Mouse (Mus musculus): ENCODE measurements around the gene Kcnq2. TPM values are rescaled to one million over a fixed set of nuclear protein-coding genes. Genes with fewer than 3 reads are reported as not detected.

The Kcnq2 gene
- total RNA-seq, 2 experiments from 2014 or later, result 275 to 280 TPM

DNA sequence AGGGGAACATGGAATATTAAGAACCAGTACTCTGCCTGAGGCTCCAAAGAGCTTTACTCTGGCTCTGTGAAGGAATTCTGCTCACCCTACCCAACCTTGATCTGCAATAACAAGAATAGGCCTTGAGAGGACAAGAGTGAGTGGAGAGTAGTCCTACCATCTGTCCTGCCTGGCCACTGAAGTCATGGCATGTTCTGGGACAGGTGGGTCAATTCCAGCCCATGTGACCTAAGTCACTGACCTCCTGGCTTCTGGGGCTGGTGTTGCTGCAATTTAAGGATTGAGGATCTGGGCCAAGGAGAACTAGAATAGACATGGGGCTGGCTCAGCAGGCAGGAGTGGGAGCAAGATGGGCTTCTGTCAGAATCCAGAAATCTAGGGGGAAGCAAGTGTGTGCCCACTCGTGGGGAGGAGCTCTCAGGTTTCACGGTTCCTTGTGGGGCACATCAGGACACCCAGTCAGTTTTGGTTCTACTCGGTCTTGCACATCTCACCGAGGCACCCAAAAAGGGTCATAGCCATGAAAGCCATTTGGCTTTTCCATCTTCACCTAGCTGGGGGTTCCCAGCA is 12.0 kb upstream of the Kcnq2 start:
- peak overlapping the region; percentile 61; the same call in 1 of the 2 replicates for H3K27ac ChIP-seq
- H3K4me3 ChIP-seq, result no peak overlapping the region
- no peak for DNase-seq (ENCODE audit: extremely low spot score in 1 of 2, low spot score in 2 of 2)
- intact Hi-C loops (cut with DNase I), result no loop called here
- no peak for TF ChIP-seq CTCF (IDR thresholded peaks at IDR 0.05)

DNA sequence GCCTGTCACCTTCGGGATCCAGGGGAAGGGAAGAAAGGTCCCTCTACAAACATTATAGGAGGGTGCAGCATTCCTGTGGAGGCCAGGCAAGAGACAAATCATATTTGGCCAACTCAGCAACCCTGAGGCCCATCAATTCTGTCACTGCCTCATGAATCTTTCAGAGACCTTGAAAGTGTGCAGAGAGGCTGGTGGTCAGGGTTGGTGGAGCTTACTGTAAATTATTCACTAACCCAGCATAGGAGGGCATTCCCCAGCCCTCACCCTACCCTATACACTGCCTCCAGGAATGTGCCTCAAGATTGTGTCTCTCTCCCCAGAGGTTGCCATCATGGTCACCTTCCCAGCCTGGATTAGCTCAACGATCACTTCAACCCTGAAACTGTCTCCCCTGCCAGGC is 9.6 kb upstream of the Kcnq2 start:
- no peak overlapping the region for H3K4me3 ChIP-seq
- intact Hi-C loops (cut with DNase I), result no loop called here
- peak overlapping the region; percentile 95 for H3K27ac ChIP-seq
- no peak for TF ChIP-seq CTCF (IDR thresholded peaks at IDR 0.05)
- no peak for DNase-seq (ENCODE audit: extremely low spot score in 1 of 2, low spot score in 2 of 2)

DNA sequence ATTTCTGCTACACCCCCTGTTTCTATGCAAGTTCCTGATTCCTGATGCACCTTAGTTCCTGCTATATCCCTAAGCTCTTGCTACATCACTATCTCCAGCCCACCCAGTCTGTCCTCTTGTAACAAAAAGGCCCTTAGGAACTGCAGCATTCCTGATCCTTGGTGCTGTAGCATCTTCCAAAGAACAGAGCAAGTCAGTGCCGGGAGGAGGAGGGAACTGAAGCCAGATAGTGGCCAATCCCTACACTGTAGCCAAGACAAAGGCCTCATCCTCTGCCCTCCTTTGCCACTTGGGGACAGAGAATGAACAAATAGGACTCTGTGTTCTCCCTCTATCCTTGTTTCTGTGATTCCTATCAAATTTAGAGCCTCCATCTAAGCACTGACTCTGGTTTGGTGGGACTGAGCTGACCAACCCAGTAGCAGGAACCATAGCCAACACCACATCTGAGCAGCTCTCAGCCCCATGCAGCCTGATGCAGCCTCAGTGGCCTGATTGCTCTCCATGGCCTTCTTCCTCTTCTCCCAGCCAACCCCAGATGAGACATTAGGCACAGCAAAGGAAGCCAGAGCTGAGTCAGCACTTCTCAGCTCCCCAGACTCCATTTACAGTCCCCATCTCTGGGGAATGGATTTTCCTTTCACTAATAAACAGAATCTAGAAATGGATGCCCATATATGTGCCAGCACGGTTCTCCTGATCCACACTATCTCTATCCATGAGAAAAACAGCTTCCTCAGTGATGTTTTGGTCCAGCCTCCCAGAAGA is 8.6 kb upstream of the Kcnq2 start:
- intact Hi-C loops (cut with DNase I), result loop anchor here (2.0 kb wide), 1 partner anchor 23 kb away; no protein-coding TSS in a partner anchor
- no peak for DNase-seq (ENCODE audit: extremely low spot score in 1 of 2, low spot score in 2 of 2)
- H3K27ac ChIP-seq, result peak overlapping the region; percentile 95

DNA sequence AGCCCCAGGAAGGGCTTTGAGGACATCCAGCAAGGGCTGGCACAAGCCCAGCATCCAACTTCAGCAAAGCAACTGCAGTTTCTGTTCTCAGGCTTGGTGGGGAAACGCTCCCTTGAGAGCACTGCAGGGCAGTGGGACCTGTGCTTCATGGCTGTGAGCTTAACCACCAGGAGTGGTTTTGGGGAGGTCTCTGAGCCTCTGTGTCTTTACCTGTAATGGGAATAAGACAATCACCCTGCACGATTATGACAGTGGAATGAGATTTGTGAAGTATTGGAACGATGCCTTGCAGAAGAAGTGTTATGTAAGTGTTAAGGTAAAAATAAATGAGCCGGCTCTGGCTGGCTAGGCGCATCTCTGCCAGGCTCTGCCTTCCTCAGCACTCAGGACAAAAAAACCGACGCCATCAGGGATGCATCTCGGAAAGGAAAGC is 7.6 kb upstream of the Kcnq2 start:
- H3K4me3 ChIP-seq, result no peak overlapping the region
- peak overlapping the region; percentile 95 for H3K27ac ChIP-seq
- no peak for TF ChIP-seq CTCF (IDR thresholded peaks at IDR 0.05)
- intact Hi-C loops (cut with DNase I), result loop anchor here (2.0 kb wide), 1 partner anchor 22 kb away; no protein-coding TSS in a partner anchor
- no peak for DNase-seq (ENCODE audit: extremely low spot score in 1 of 2, low spot score in 2 of 2)

More for the DNA sequence above, 8.6 kb upstream of the Kcnq2 start:
- no peak for TF ChIP-seq CTCF (IDR thresholded peaks at IDR 0.05)
- H3K4me3 ChIP-seq, result no peak overlapping the region

DNA sequence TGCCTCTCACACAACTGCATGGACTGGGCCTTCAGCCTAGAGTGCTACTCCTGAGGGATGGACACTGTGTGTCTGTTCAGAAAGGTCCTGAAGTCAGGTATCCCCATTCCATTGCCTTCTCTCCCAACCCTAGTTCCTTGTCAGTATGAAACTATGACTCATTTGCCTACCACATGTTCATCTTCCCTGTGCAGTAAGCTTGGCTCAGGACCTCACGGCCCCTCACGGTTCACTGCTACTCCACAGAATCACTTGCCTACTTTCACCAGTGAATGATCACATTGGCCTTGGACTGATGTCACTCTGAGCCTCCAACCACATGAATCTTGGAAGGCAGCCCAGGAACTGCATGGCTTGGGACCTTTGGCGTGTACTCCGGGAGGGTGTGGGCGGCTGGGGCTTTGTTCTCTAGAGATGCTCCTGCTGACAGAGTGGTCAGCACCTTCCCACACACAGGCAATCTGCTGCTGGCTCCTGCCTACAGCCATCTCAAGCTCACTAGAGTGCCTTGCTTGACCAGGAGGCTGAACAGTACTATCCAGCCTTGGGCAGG is 4.6 kb upstream of the Kcnq2 start:
- intact Hi-C loops (cut with DNase I), result no loop called here
- no peak for TF ChIP-seq CTCF (IDR thresholded peaks at IDR 0.05)
- Histone ChIP-seq H3K4me3 (no peak overlapping the region), H3K27ac (no peak overlapping the region)
- DNase-seq (ENCODE audit: extremely low spot score in 1 of 2, low spot score in 2 of 2), result no peak

DNA sequence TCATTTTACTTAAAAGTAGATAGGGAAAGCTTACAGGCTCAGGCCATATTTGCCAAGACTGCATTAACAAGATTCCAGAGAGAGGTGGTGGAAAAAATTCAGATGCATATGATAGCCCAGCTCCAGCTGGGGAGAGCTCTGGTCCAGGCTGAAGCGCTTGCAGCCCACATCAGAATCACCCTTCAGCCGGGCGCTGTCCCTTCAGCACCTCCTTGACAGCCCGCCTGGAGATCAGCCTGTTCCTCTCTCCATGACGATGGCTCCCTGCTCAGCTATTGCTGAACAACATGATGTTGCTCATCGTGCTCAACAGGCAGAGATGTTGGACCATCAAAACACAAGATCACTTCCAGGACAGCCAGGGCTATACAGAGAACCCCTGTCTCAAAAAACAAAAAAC is 1.8 kb upstream of the Kcnq2 start:
- intact Hi-C loops (cut with DNase I), result no loop called here
- no peak for DNase-seq (ENCODE audit: extremely low spot score in 1 of 2, low spot score in 2 of 2)
- TF ChIP-seq CTCF (IDR thresholded peaks at IDR 0.05), result no peak
- H3K27ac ChIP-seq, result no peak overlapping the region
- H3K4me3 ChIP-seq, result no peak overlapping the region

DNA sequence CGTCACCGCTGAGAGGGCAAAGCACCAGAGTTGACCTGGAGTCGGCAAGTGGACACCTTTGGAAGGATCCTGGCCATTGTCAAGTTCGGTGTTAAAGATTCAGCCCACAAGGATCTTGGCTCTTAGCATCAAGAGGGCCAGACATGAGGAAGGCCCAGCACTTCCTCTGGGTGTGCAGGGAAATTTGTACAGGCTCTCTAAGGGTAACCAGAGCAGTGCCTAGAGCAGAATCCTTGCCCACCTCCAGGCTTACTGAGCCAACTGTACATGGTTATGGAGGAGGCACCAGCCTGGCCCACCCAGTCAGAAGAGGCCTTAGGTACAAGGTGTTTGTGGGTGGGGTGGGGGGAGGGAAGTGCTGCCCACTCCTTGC is 332 bp upstream of the Kcnq2 start:
- no peak for TF ChIP-seq CTCF (IDR thresholded peaks at IDR 0.05)
- Histone ChIP-seq H3K4me3 (peak overlapping the region; percentile 80), H3K27ac (peak overlapping the region; percentile 84)
- intact Hi-C loops (cut with DNase I), result no loop called here
- no peak for DNase-seq (ENCODE audit: extremely low spot score in 1 of 2, low spot score in 2 of 2)

DNA sequence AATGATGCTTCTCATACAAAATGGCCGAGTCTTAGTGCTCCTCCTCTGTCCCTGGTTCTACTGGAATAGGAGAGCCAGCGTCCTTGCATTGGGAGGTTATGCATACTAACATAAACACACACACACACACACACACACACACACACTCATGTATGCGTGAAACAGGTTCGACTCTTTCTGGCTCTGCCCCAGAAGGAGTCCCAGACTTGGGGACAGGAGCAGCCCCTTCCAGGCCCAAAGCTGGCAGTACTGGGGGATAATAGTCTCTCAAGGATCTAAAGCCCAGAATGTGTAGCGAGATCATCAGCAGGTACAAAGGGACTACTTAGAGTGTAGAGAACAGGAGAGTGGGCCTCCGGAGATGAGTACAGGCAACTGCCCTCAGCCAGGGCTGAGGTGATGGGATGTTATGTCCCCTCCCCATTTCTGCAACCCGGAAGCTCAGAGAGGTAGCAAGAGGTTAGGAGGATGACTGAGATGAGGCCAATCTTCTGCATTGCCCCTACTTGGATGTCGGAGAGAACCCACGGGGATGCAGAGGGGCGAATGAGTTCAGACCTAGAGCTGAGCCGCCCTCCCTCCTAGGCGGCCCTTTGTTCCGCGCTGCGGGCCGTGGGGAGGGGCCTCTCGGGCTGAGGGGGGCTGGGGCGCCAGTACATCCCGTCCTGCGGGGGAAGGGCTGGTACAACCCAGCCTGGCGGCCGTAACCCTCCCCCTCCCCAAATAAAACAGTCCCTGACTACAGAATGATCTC is 1.1 kb downstream of the Kcnq2 start:
- no peak for TF ChIP-seq CTCF (IDR thresholded peaks at IDR 0.05)
- Histone ChIP-seq H3K27ac (peak overlapping the region; percentile 95), H3K4me3 (peak overlapping the region; percentile 80)
- intact Hi-C loops (cut with DNase I), result no loop called here
- DNase-seq (ENCODE audit: extremely low spot score in 1 of 2, low spot score in 2 of 2), result peak; percentile 38 to 57

DNA sequence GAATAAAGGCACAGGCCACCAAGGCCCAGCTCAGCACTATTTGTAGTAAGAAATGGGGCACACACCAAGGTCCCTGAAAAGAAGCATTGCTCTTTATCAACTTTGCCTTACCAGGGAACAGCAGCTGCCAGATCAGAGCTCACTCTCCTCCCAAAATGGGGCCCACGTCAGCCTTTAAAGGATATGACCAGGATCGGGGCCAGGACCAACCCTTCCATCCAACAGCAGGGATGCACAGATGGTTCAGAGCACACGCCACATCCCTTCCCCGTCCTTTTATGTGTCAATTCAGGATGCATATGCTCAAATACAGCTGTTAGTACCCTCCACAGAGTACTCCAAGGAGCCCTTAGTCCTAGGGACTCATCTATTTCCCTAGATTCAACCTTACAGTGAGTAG is 4.9 kb downstream of the Kcnq2 start:
- Histone ChIP-seq H3K4me3 (no peak overlapping the region), H3K27ac (peak overlapping the region; percentile 53)
- intact Hi-C loops (cut with DNase I), result no loop called here
- no peak for TF ChIP-seq CTCF (IDR thresholded peaks at IDR 0.05)
- no peak for DNase-seq (ENCODE audit: extremely low spot score in 1 of 2, low spot score in 2 of 2)

DNA sequence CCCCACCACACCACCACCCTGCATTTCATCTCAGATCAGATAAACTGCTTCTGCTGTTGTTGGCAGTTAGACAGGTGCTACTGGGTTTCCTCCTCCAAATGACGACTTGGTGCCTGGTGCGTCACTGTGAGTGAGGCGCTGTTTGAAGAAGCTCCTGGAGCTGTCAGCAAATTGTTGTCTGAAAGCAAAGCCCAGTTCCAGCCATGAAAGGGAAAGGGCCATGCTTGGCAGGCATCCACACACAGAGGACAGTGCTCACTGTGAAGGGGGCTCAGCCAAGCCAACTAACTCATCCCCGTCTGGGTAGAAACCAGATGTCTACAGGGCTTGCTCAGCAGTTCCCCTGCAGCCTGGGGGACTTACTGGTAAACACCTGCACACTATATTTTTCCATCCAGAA is 6.1 kb downstream of the Kcnq2 start:
- no peak for TF ChIP-seq CTCF (IDR thresholded peaks at IDR 0.05)
- DNase-seq (ENCODE audit: extremely low spot score in 1 of 2, low spot score in 2 of 2), result no peak
- H3K4me3 ChIP-seq, result no peak overlapping the region
- intact Hi-C loops (cut with DNase I), result no loop called here
- peak overlapping the region; percentile 71 for H3K27ac ChIP-seq

DNA sequence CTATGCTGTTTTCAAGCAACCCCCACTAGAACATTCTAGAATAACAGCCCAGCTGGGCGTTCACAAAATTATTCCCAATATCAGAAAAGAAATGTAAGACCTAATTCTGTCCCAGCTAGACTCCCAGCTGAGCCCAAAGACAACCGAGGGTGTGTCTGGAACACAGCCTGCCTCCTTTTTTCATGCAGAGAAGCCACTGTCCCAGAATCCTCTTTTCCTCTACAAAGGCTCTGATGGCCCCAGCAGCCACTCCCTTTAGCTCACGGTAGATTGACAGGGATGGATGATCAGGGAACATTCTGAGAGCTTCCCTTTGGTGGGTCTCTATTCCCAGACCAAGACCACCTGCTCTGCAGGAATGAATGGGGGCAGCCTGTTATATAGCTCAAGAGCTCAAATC is 7.3 kb downstream of the Kcnq2 start:
- intact Hi-C loops (cut with DNase I), result no loop called here
- H3K27ac ChIP-seq, result no peak overlapping the region
- DNase-seq (ENCODE audit: extremely low spot score in 1 of 2, low spot score in 2 of 2), result no peak

More for the DNA sequence above, 7.3 kb downstream of the Kcnq2 start:
- no peak overlapping the region for H3K4me3 ChIP-seq
- TF ChIP-seq CTCF (IDR thresholded peaks at IDR 0.05), result no peak

Data from left cerebral cortex, adult 2 months (tissue).